Mouse (Mus musculus) limb, embryonic 14.5 days (tissue): Measurements from ENCODE around the gene A830018L16Rik. TPM values are rescaled to one million over a fixed set of nuclear protein-coding genes. Genes with fewer than 3 reads are reported as not detected.

ENCODE experiments used
- ATAC-seq: fragments of 200-750 bp; cut with Nextera tagmentation; 2 replicates; pipeline ENCODE4 v1.8.0; 2017; ENCODE audit warnings: low read depth, moderate number of reproducible peaks, moderate TSS enrichment; ENCODE audit not compliant: low FRiP score
- DNase-seq: peaks from one replicate; pipeline ENCODE4 v3.0.0-alpha.2; 2015; ENCODE audit warnings: low spot score
- H3K27ac ChIP-seq: fragments of 300-500 bp; sonication (generic); replicated peaks from 2 replicates; pipeline ENCODE4 v1.5.1; 2014; ENCODE audit warnings: low read depth, mild to moderate bottlenecking, low read length, moderate library complexity, mixed read lengths
- H3K27me3 ChIP-seq: fragments of 300-500 bp; sonication (generic); 2 replicates; pipeline ENCODE4 v1.6.1; 2014; ENCODE audit warnings: low read length, mixed read lengths; ENCODE audit not compliant: control insufficient read depth, insufficient read depth
- H3K36me3 ChIP-seq: fragments of 300-500 bp; sonication (generic); 2 replicates; pipeline ENCODE4 v1.6.1; 2014; ENCODE audit warnings: mild to moderate bottlenecking, low read length, moderate library complexity, mixed read lengths; ENCODE audit not compliant: control insufficient read depth, insufficient read depth
- H3K4me1 ChIP-seq: fragments of 300-500 bp; sonication (generic); 2 replicates; pipeline ENCODE4 v1.6.1; 2014; ENCODE audit warnings: antibody characterized with exemption, low read length, mixed read lengths; ENCODE audit not compliant: control insufficient read depth, insufficient read depth
- H3K4me2 ChIP-seq: fragments of 300-500 bp; sonication (generic); replicated peaks from 2 replicates; pipeline ENCODE4 v1.6.1; 2014; ENCODE audit warnings: low read depth, mild to moderate bottlenecking, low read length, moderate library complexity; ENCODE audit not compliant: severe bottlenecking
- H3K4me3 ChIP-seq: fragments of 300-500 bp; sonication (generic); replicated peaks from 2 replicates; pipeline ENCODE4 v1.5.1; 2014; ENCODE audit warnings: low read length
- H3K9ac ChIP-seq: fragments of 300-500 bp; sonication (generic); 2 replicates; pipeline ENCODE4 v1.6.1; 2014; ENCODE audit warnings: mild to moderate bottlenecking, low read depth, low read length, moderate library complexity; ENCODE audit not compliant: severe bottlenecking
- H3K9me3 ChIP-seq: fragments of 300-500 bp; sonication (generic); 2 replicates; pipeline ENCODE4 v1.6.1; 2016; ENCODE audit warnings: low read length; ENCODE audit not compliant: control insufficient read depth
- POLR2A ChIP-seq: fragments of 200-500 bp; IDR thresholded peaks from 2 replicates; pipeline ENCODE4 v1.8.0; 2012; ENCODE audit warnings: inconsistent platforms, mild to moderate bottlenecking, moderate library complexity, borderline replicate concordance; ENCODE audit not compliant: insufficient read depth, insufficient read length; ENCODE audit errors: extremely low read depth
- WGBS: fragments of 180-500 bp; shearing (Covaris S2); extraction: QIAGEN DNeasy Blood & Tissue Kit; methylation state at CpG from one replicate; pipeline ENCODE4 v1.1.7; 2014; 5-methylcytosine and 5-hydroxymethylcytosine counted together
- polyA plus RNA-seq, 2 experiments: library from polyadenylated mRNA; depleted of rRNA in 1 of 2; stranded (reverse) in 1 of 2; unstranded in 1 of 2; fragments of >200 nt; fragmentation: Nextera tagmentation in 1 of 2; extraction: Ambion mirVana in 1 of 2; gene quantifications; 2 replicates each; pipeline versions ENCODE4 v1.2.1 to v1.2.3; 2012 to 2014

A830018L16Rik gene
- polyA plus RNA-seq (2012; rRNA removed) (1.9 and 2.9 TPM in 2 replicates), polyA plus RNA-seq (2014; fragmentation: Nextera tagmentation; extraction: Ambion mirVana) (2.9 and 3.4 TPM in 2 replicates)

DNA sequence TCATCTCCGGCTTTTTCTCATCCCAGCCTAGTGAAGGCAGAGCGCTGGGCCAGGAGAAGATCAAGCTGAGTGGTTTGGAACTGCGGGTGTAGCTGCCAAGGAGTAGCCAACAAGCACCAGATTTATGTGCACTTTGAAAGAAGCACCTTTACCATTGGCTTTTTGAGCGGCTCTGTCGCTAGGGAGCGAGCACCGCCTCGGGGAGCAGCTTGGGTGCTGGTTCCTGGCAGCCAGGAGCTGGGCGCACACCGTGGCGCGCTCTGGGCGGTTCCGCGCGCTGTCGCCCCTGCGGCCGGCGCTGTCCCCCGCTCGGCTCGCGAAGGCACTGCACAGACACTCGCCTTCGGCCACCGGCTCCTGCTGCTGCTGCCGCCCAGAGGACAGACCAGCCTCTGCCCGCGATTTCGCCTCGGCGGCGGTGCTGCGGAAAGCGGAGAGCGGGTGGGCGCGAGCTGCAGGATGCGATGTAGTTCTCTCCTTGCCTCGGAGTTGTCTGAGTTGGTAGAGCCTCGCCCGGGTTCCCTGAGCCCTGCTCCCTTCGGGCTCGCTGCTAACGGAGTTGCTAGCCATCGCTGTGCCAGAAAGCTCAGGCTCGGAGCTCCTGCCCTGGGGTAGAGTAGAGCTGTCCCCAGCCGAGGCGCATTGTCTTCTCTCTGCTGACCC, at the start of gene A830018L16Rik:
Gene A830018L16Rik, plus strand, starts transcription at position 212 of the 663 bp plus-strand sequence.
- Histone ChIP-seq H3K27me3 (peaks cover 12% of the 10 kb centered on the region), H3K9ac (peak within 1 kb of the TSS; percentile 61), H3K9me3 (no peaks in the 10 kb centered on the region), H3K27ac (no peak within 1 kb of the TSS), H3K4me1 (no peaks in the 10 kb centered on the region), H3K4me2 (peak within 1 kb of the TSS; percentile 88), H3K36me3 (no peaks in the 10 kb centered on the region), H3K4me3 (peak within 1 kb of the TSS; percentile 55)
- peak; percentile 74 for DNase-seq
- WGBS: under 1% methylated on average over 50 of the region's 50 CpGs
- ATAC-seq: peak; percentile 93
- TF ChIP-seq POLR2A: 0 out of 2 replicates have a peak, but pooled peaks have one; percentile 20

DNA sequence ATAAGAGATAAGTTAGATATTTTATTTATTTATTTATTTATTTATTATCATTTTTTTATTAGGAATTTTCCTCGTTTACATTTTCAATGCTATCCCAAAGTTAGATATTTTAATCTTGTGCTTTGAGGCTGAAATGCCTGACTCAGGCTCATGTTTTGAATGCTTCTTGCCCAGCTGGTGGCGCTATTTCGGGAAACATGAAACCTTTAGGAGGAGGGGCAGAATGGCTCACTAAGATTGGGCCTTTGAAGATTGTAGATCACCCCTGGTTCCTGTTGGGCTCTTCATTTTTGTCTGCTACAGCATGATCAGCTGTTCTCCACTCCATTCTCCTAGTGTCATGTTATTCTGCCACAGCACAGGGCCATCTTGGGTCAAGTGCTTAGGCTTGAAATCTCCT, 28.1 kb upstream of the A830018L16Rik start:
- no peak overlapping the region for H3K27ac ChIP-seq
- no peak for TF ChIP-seq POLR2A
- H3K4me1 ChIP-seq: no peaks in the 10 kb centered on the region
- 50% methylated on average over 3 of the region's 3 CpGs for WGBS
- no peak overlapping the region for H3K9ac ChIP-seq
- ATAC-seq (no peak), DNase-seq (no peak)
- H3K27me3 ChIP-seq: no peaks in the 10 kb centered on the region
- H3K4me3 ChIP-seq: no peak overlapping the region
- H3K4me2 ChIP-seq: no peak overlapping the region
- H3K9me3 ChIP-seq: no peaks in the 10 kb centered on the region
- no peaks in the 10 kb centered on the region for H3K36me3 ChIP-seq

DNA sequence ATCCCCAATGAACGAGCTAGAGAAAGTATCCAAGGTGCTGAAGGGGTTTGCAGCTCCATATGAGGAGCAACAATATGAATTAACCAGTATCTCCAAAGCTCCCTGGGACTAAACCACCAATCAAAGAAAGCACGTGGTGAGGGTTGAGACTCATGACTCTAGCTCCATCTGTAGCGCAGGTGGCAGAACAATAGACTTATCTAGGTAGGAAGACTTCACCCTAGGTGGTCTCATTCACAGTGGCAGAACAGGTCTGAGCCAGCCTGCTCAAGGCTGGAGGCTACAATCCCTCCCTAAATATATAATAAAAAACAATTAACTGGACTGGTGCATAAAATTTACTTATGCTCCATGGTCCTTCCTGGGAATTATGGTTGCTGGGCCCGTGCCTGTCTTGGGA, 18.5 kb upstream of the A830018L16Rik start:
- Histone ChIP-seq H3K4me2 (no peak overlapping the region), H3K9me3 (no peaks in the 10 kb centered on the region), H3K36me3 (no peaks in the 10 kb centered on the region), H3K4me1 (no peaks in the 10 kb centered on the region), H3K9ac (no peak overlapping the region), H3K4me3 (no peak overlapping the region), H3K27ac (no peak overlapping the region), H3K27me3 (no peaks in the 10 kb centered on the region)
- no peak for TF ChIP-seq POLR2A
- ATAC-seq (no peak), DNase-seq (no peak)
- WGBS: 61% methylated on average over 4 of the region's 4 CpGs

DNA sequence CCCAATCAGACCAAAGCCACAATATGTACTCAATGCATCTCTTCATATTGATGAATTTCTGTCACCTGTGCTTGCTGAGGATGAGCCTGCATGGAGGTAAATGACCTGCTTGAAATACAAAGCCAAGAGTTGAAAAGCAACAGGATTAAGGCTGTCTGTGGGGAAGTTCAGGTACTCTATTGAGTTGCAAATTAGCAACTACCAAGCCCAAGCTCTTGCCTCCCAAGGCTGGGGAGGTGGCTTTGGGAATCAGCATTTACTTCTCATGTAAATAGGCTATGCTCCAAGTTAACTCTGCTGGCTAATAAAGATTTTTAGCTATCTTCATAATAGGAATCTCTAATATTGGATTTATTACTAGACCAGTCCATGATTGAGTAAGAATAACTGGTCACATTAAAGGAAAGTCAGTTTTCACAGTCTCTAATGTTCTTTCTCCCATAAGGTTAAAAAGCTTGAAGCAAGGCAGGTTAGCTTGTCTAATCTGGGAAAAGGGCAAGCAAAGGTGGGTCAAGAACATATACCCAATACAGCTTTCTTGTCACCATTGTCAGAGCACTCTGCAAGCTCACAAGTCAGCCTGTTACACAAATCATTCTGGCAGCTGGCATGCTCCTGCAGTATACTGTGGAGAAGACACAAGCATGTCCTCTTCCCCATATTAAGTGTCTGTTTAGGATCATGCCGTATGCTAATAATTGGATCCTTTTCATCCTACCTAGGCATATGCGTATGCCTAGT, 17.7 kb upstream of the A830018L16Rik start:
- no peak for TF ChIP-seq POLR2A
- no peaks in the 10 kb centered on the region for H3K36me3 ChIP-seq
- 86% methylated on average over 2 of the region's 2 CpGs for WGBS

DNA sequence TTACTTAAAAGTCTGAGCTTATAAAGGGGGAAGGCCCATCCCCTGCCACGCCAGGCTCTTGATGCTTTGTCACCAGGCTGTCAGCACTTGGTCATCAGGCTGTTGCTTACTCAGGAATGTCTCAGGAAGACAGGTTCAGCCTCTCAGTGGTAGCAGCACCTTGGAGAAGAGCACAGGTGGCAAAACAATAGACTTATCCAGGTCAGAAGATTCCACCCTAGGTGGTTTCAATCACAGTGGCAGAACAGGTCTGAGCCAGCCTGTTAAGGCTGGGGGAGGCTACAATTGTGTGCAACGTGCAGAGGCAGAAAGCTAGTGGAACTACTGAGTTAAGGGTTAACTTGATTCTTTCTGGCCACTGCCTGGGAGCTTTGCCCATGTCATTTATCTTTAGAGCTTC, 12.7 kb upstream of the A830018L16Rik start:
- Histone ChIP-seq H3K4me1 (no peaks in the 10 kb centered on the region), H3K9me3 (no peaks in the 10 kb centered on the region), H3K27me3 (no peaks in the 10 kb centered on the region), H3K9ac (no peak overlapping the region), H3K4me3 (no peak overlapping the region), H3K4me2 (no peak overlapping the region), H3K36me3 (no peaks in the 10 kb centered on the region), H3K27ac (no peak overlapping the region)
- DNase-seq (no peak), ATAC-seq (no peak)
- TF ChIP-seq POLR2A: no peak
- 44% methylated on average over 2 of the region's 2 CpGs for WGBS

More for the DNA sequence above, 17.7 kb upstream of the A830018L16Rik start:
- ATAC-seq (no peak), DNase-seq (no peak)
- Histone ChIP-seq H3K4me2 (no peak overlapping the region), H3K4me1 (no peaks in the 10 kb centered on the region), H3K27ac (no peak overlapping the region), H3K27me3 (no peaks in the 10 kb centered on the region), H3K9ac (no peak overlapping the region), H3K9me3 (no peaks in the 10 kb centered on the region), H3K4me3 (no peak overlapping the region)
